Comparison of ENCODE assay signal across 24 mouse cellular contexts in genomic region chr15:12008894-12009293, GRCm38 (mm10). TPM values are rescaled to one million over a fixed set of nuclear protein-coding genes. Genes with fewer than 3 reads are reported as not detected.
DNase-seq lines count a peak whose midpoint lies in the region; ATAC-seq and TF ChIP-seq lines count a peak whose summit lies in the region.
"Had no signal": no experiment of that assay in that cellular context is flagged by ENCODE, and none has a peak within 500 bp of the region (broad histone marks: within the 10 kb centered on the region; RNA-seq: fewer than 3 reads in every experiment).

No protein-coding gene starts in this region.

- intact Hi-C loops in heart, postnatal 36 days (cut with DNase I) = no loop called here

- H3K9me3 ChIP-seq in CH12.LX (replicated peaks; ENCODE audit: low read length) = no peaks in the 10 kb centered on the region
- H3K9me3 ChIP-seq: embryonic facial prominence, embryonic 15.5 days; forebrain, embryonic 10.5 days; heart, embryonic 15.5 days; hindbrain, embryonic 15.5 days had no signal

- DNase-seq in 416B (ENCODE audit: low read depth) (peak; percentile 59), CH12.LX (ENCODE audit: extremely low read depth) (peak; percentile 76)
- peak; percentile 56 for DNase-seq in splenic B cell, adult 2 months (ENCODE audit: low read depth, low spot score)
- no peak for DNase-seq in ovary, postnatal 14 days (ENCODE audit: low spot score)
- DNase-seq in heart, postnatal 36 days = no peak
- DNase-seq: adrenal gland, adult 2 months; adrenal gland, postnatal 25 days; cerebellum, adult 2 months; cerebellum, postnatal 10 days; embryo, embryonic 11 days; gastrocnemius, adult 2 months; gastrocnemius, postnatal 25 days; heart, adult 18-20 months; heart, postnatal 14 days had no signal

- no peaks in the 10 kb centered on the region for H3K79me2 ChIP-seq in CH12.LX (replicated peaks; ENCODE audit: control insufficient read depth, extremely low read depth, insufficient read depth, poor library complexity, severe bottlenecking)

- no peak for TF ChIP-seq POLR2A in CH12.LX (IDR thresholded peaks at IDR 0.05; ENCODE audit: low read depth, low read length)

- TF ChIP-seq CTCF in CH12.LX (conservative IDR thresholded peaks at IDR 0.05 in 1 of 2, IDR thresholded peaks at IDR 0.05 in 1 of 2; ENCODE audit: low read depth in 2 of 2, low read length in 2 of 2) = no peak

- H3K27ac ChIP-seq in CH12.LX (ENCODE audit: insufficient read depth, low read depth) = peak overlapping the region; percentile 64
- H3K27ac ChIP-seq: embryonic facial prominence, embryonic 15.5 days; forebrain, embryonic 10.5 days; gastrocnemius, adult 2 months; heart, embryonic 15.5 days; hindbrain, embryonic 15.5 days had no signal

- in situ Hi-C loops in CH12.LX (cut with MboI; ENCODE audit: low pct_ligation_motif_present, low pct_unique_long_range_greater_than_20kb, low sequenced_read_pairs) = no loop called here

- TF ChIP-seq RAD21 in CH12.LX (IDR thresholded peaks at IDR 0.05; ENCODE audit: low read depth, low read length) = no peak

- peak overlapping the region; percentile 14 for H3K4me2 ChIP-seq in CH12.LX (ENCODE audit: insufficient read depth, low read depth, poor library complexity, severe bottlenecking)
- H3K4me2 ChIP-seq: embryonic facial prominence, embryonic 15.5 days; heart, embryonic 11.5 days; heart, embryonic 15.5 days; hindbrain, embryonic 15.5 days had no signal

- H3K9ac ChIP-seq in CH12.LX (ENCODE audit: insufficient read depth, low read depth) = no peak overlapping the region
- H3K9ac ChIP-seq: embryonic facial prominence, embryonic 15.5 days; heart, embryonic 15.5 days; hindbrain, embryonic 15.5 days had no signal

- H3K4me1 ChIP-seq in CH12.LX (ENCODE audit: control insufficient read depth in 1 of 2, insufficient read depth in 2 of 2) = peaks cover 26 to 60% of the 10 kb centered on the region in 2 experiments
- H3K4me1 ChIP-seq: embryonic facial prominence, embryonic 15.5 days; forebrain, embryonic 10.5 days; hindbrain, embryonic 15.5 days had no signal

- dilution Hi-C loops in CH12.LX (cut with MboI; ENCODE audit: extremely low pct_ligation_motif_present, extremely low pct_unique_long_range_greater_than_20kb, low sequenced_read_pairs) = no loop called here

- peak overlapping the region in 2 of 3 experiments; percentile 4 to 15 for H3K4me3 ChIP-seq in CH12.LX (replicated peaks in 1 of 3; ENCODE audit: low read depth in 2 of 3, low read length in 2 of 3, poor library complexity in 1 of 3)
- H3K4me3 ChIP-seq: embryonic facial prominence, embryonic 15.5 days; erythroblast, embryonic 14.5 days; forebrain, embryonic 10.5 days; gastrocnemius, adult 2 months; heart, embryonic 15.5 days; hindbrain, embryonic 15.5 days had no signal

- TF ChIP-seq EP300 in CH12.LX (IDR thresholded peaks at IDR 0.05; ENCODE audit: low read length) = peak; percentile 90

- peak; percentile 20 for ATAC-seq in granulocyte monocyte progenitor cell, adult 5-6 weeks (replicated peaks; ENCODE audit: poor library complexity, severe bottlenecking)
- ATAC-seq: CD4-positive, CD25-positive, alpha-beta regulatory T cell, adult 4 months; forebrain, embryonic 14.5 days; inflammation-experienced regulatory T-cells, adult 6 months had no signal

- H3K27me3 ChIP-seq in CH12.LX (replicated peaks) = no peaks in the 10 kb centered on the region
- no peaks in the 10 kb centered on the region for H3K27me3 ChIP-seq in splenic B cell, adult 2 months (ENCODE audit: control insufficient read depth, insufficient read depth, low read length, poor library complexity, severe bottlenecking)
- H3K27me3 ChIP-seq: embryonic facial prominence, embryonic 15.5 days; heart, embryonic 15.5 days; hindbrain, embryonic 15.5 days had no signal

- H3K36me3 ChIP-seq in CH12.LX (replicated peaks in 1 of 2; ENCODE audit: control insufficient read depth in 1 of 2, insufficient read depth in 1 of 2, low read length in 1 of 2) = no peaks in the 10 kb centered on the region
- no peaks in the 10 kb centered on the region for H3K36me3 ChIP-seq in splenic B cell, adult 2 months (ENCODE audit: control insufficient read depth, insufficient read depth, low read length, poor library complexity, severe bottlenecking)
- H3K36me3 ChIP-seq: embryonic facial prominence, embryonic 15.5 days; forebrain, embryonic 10.5 days; heart, embryonic 15.5 days; hindbrain, embryonic 15.5 days had no signal

TF ChIP-seq in CH12.LX, 34 proteins besides CTCF, POLR2A, EP300 and RAD21:
- TF ChIP-seq ETS1 (conservative IDR thresholded peaks at IDR 0.05; ENCODE audit: low read depth, low read length) = peak; percentile 94
- peak; percentile 68 for TF ChIP-seq TBP (conservative IDR thresholded peaks at IDR 0.05; ENCODE audit: low read depth, low read length)
- no peak for TF ChIP-seq USF1 (IDR thresholded peaks at IDR 0.05; ENCODE audit: low read depth, low read length)
- peak; percentile 68; the same call in 1 of the 2 replicates for TF ChIP-seq SIN3A (IDR thresholded peaks at IDR 0.05; ENCODE audit: low read length)
- peak; percentile 53; the same call in 1 of the 2 replicates for TF ChIP-seq IRF4 (IDR thresholded peaks at IDR 0.05; ENCODE audit: low read depth, low read length)
- TF ChIP-seq BHLHE40 (IDR thresholded peaks at IDR 0.05; ENCODE audit: low read depth, low read length) = peak; percentile 61
- no peak for TF ChIP-seq ZKSCAN1 (IDR thresholded peaks at IDR 0.05; ENCODE audit: borderline replicate concordance, low read depth, low read length)
- peak; percentile 56; the same call in 1 of the 2 replicates for TF ChIP-seq TCF12 (IDR thresholded peaks at IDR 0.05; ENCODE audit: low read depth, low read length)
- TF ChIP-seq MEF2A (IDR thresholded peaks at IDR 0.05; ENCODE audit: borderline replicate concordance, low read depth, low read length) = peak; percentile 53; the same call in 1 of the 2 replicates

RNA-seq across cellular contexts. Expression of gene Sub1, which starts 12.1 kb away (rescaled TPM):
- 553 and 781 TPM in 2 replicates for total RNA-seq in CH12.LX (2012; rRNA removed)
- 2,677 and 3,148 TPM in 2 replicates for total RNA-seq in CH12.LX (2014; rRNA removed)
- 1,927 and 2,021 TPM in 2 replicates for polyA plus RNA-seq in CH12.LX (2012; ENCODE audit: insufficient read length, low read depth)
- 545 and 554 TPM in 2 replicates for total RNA-seq in granulocyte monocyte progenitor cell, adult 5-6 weeks (2014; fragmentation: Nextera tagmentation)
- 769 and 935 TPM in 2 replicates for total RNA-seq in granulocyte monocyte progenitor cell, adult 5-6 weeks (2017)
- 10 to 100 TPM; 84.5 to 93.1 TPM for total RNA-seq in heart, postnatal 36 days (2021)

Comparison
In these comparisons a context has a peak if more than half of its experiments do, and no peak if none do; other contexts are left out.
1. DNase-seq: peak in 416B (single experiment), CH12.LX (single experiment) and splenic B cell, adult 2 months (single experiment); none in ovary, postnatal 14 days (single experiment) and heart, postnatal 36 days (0 of 2).
2. RNA of gene Sub1, which starts 12.1 kb away (total RNA-seq): 553 to 3,148 TPM in CH12.LX and 545 to 935 TPM in granulocyte monocyte progenitor cell, adult 5-6 weeks; 84.5 to 93.1 TPM in heart, postnatal 36 days; every median in the first group is over 4 times any median in the second.